Comparison of ENCODE assay signal across 12 mouse cellular contexts in genomic region chr8:116905836-116906235, GRCm38 (mm10).
"Had no signal": no experiment of that assay in that cellular context is flagged by ENCODE, and none has a peak within 500 bp of the region (broad histone marks: within the 10 kb centered on the region; RNA-seq: fewer than 3 reads in every experiment).

No protein-coding gene starts in this region.

- H3K4me2 ChIP-seq: limb, embryonic 15.5 days; liver, embryonic 12.5 days; lung, embryonic 14.5 days; midbrain, embryonic 13.5 days; neural tube, embryonic 13.5 days had no signal

- H3K27me3 ChIP-seq: limb, embryonic 15.5 days; liver, embryonic 12.5 days; midbrain, embryonic 13.5 days; neural tube, embryonic 13.5 days had no signal

- H3K4me3 ChIP-seq: limb, embryonic 15.5 days; liver, embryonic 12.5 days; midbrain, embryonic 13.5 days; neural tube, embryonic 13.5 days had no signal

- DNase-seq: kidney, adult 11 months; kidney, adult 9 months; kidney, postnatal 36 days; layer of hippocampus, adult 9-11 months; layer of hippocampus, postnatal 36 days; lung, embryonic 14.5 days; lung, postnatal 14 days; retina, postnatal 1 day had no signal
